Mouse (Mus musculus): ENCODE measurements around the gene Slc12a9.

DNA sequence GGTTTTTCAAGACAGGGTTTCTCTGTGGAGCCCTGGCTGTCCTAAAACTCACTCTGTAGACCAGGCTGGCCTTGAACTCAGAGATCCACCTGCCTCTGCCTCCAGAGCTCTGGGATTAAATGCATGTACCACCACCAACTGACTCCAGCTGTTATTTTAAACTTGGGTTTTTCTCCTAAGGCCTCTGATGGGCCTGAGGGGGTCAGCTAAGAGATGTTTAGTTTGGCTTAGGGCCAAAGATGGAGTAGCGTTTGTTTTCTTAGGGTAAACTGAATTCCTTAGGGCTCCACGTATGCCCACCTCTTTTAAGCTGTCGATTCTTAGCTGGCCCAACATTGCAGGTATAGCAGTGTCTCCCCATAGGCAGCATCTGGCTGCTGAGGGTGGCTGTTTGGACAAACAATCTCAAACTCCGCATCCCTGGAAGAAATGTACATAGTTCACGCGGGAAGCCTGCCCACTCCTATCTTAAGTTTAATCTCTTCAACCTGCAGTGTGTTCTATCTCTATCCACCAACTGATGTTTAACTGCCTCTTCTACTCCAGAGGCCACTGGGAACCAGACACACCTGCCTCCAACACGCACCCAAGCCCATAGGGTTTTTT lies 9.1 kb upstream of the Slc12a9 start:
- TF ChIP-seq CTCF (IDR thresholded peaks at IDR 0.05; ENCODE audit: low read depth) = no peak
- no peak for TF ChIP-seq EP300 (optimal IDR thresholded peaks at IDR 0.05)

Data from stomach, postnatal 0 days (tissue).